Mouse (Mus musculus) kidney, embryonic 16.5 days (tissue): ENCODE results near the gene Gramd2. TPM values are rescaled to one million over a fixed set of nuclear protein-coding genes. Genes with fewer than 3 reads are reported as not detected.

Experiments used
- ATAC-seq: fragments of 200-750 bp; cut with Nextera tagmentation; 2 replicates; pipeline ENCODE4 v1.8.0; 2017; ENCODE audit warnings: moderate TSS enrichment; ENCODE audit not compliant: low FRiP score, low TSS enrichment
- H3K27ac ChIP-seq: fragments of 300-500 bp; sonication (generic); 2 replicates; pipeline ENCODE4 v1.5.1; 2014; ENCODE audit warnings: low read length
- H3K27me3 ChIP-seq: fragments of 300-500 bp; sonication (generic); 2 replicates; pipeline ENCODE4 v1.6.1; 2014; ENCODE audit warnings: low read length, control low read depth, mixed read lengths; ENCODE audit not compliant: insufficient read depth
- H3K36me3 ChIP-seq: fragments of 300-500 bp; sonication (generic); 2 replicates; pipeline ENCODE4 v1.6.1; 2014; ENCODE audit warnings: low read length, control low read depth, mixed read lengths; ENCODE audit not compliant: insufficient read depth
- H3K4me1 ChIP-seq: fragments of 300-500 bp; sonication (generic); 2 replicates; pipeline ENCODE4 v1.6.1; 2014; ENCODE audit warnings: low read length, control low read depth, mixed read lengths; ENCODE audit not compliant: insufficient read depth
- H3K4me2 ChIP-seq: fragments of 300-500 bp; sonication (generic); replicated peaks from 2 replicates; pipeline ENCODE4 v1.6.1; 2014; ENCODE audit warnings: low read depth, low read length
- H3K4me3 ChIP-seq: fragments of 300-500 bp; sonication (generic); 2 replicates; pipeline ENCODE4 v1.5.1; 2014; ENCODE audit warnings: mild to moderate bottlenecking, low read length
- H3K9ac ChIP-seq: fragments of 300-500 bp; sonication (generic); replicated peaks from 2 replicates; pipeline ENCODE4 v1.6.1; 2014; ENCODE audit warnings: low read length
- H3K9me3 ChIP-seq: fragments of 300-500 bp; sonication (generic); 2 replicates; pipeline ENCODE4 v1.6.1; 2016; ENCODE audit warnings: low read length, control low read depth
- WGBS: fragments of 180-500 bp; shearing (Covaris S2); extraction: QIAGEN DNeasy Blood & Tissue Kit; methylation state at CpG from one replicate; pipeline ENCODE4 v1.1.7; 2014; 5-methylcytosine and 5-hydroxymethylcytosine counted together
- polyA plus RNA-seq: library from polyadenylated mRNA; unstranded; fragments of >200 nt; fragmentation: Nextera tagmentation; extraction: Ambion mirVana; gene quantifications from 2 replicates; pipeline ENCODE4 v1.2.1, GENCODE M21; 2015

Gramd2 gene
- polyA plus RNA-seq, result 1.4 and 1.5 TPM in 2 replicates

DNA sequence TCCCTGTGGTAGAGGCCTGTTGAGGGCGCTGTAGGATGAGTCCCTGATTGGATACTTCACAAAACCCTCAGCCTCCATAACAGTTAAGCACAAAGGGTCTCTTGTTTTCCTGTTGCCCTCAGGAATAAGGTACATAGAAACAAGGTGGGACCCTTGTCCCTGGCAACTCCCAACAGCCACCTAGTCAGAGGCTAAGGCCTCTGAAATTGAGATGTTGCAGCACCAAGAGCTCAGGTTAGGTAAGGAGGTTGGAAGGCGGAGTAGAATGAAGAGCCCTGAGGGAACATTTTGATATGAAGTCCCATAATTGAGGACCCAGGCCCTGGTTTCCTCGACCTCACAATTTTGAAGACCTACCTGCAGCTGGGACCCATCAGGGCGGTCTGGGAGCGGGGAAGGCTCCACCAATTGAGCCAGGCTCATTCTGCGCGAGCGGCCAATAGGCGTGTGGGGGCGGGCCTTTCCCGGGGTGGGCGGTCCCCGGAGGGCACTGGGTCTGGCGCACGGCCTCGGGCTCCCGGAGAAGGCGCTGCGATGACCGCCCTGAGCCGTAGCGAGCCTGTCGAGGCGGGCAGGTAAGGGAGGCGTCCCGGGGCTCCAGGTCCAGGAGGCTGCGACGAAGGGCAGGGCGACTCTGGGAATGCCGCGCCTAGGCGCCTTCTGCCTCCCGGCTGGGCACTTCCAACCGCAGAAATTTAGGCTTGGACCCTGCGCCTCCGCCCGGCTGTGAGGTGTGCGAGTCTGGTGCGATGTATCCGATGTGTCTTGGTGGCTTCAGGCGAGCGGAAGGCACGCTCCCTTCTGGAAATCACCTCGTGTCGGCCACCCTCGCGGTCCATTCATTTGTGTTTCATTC, at the start of gene Gramd2:
Gene Gramd2, plus strand, starts transcription at position 467 of the 856 bp plus-strand sequence.
- 1% methylated on average over 47 of the region's 47 CpGs for WGBS
- Histone ChIP-seq H3K36me3 (peaks cover 40% of the 10 kb centered on the region), H3K4me2 (peak within 1 kb of the TSS; percentile 92), H3K4me1 (peaks cover 8% of the 10 kb centered on the region), H3K9ac (peak within 1 kb of the TSS; percentile 57), H3K4me3 (peak within 1 kb of the TSS; percentile 51), H3K27ac (no peak within 1 kb of the TSS), H3K9me3 (no peaks in the 10 kb centered on the region), H3K27me3 (peaks cover 14% of the 10 kb centered on the region; the same call in 1 of the 2 replicates)
- peak; percentile 98 for ATAC-seq

DNA sequence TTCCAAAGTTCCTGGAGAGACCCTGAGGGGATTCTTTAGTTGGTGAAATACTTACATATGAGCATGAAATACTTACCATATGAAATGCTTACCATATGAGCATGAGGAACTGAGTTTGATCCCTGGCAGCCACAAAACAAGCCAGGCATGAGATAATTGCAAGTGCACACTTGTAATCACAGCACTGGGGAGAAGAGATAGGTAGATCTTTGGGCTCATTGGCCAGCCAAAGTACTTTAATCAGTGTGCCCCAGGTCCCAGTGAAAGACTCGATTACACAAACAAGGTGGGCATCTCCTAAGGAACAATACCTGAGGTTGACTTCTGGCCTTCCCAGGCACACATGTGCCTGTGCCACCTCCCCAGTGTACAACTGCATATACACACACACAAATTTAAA, 41.6 kb upstream of the Gramd2 start:
- no peak overlapping the region for H3K9ac ChIP-seq
- H3K27ac ChIP-seq, result no peak overlapping the region
- H3K27me3 ChIP-seq, result no peaks in the 10 kb centered on the region
- WGBS, result 91% methylated on average over 1 of the region's 1 CpGs
- no peaks in the 10 kb centered on the region for H3K9me3 ChIP-seq
- no peak overlapping the region for H3K4me2 ChIP-seq
- no peak for ATAC-seq
- H3K36me3 ChIP-seq, result peaks cover 39% of the 10 kb centered on the region
- no peaks in the 10 kb centered on the region for H3K4me1 ChIP-seq
- H3K4me3 ChIP-seq, result no peak overlapping the region

DNA sequence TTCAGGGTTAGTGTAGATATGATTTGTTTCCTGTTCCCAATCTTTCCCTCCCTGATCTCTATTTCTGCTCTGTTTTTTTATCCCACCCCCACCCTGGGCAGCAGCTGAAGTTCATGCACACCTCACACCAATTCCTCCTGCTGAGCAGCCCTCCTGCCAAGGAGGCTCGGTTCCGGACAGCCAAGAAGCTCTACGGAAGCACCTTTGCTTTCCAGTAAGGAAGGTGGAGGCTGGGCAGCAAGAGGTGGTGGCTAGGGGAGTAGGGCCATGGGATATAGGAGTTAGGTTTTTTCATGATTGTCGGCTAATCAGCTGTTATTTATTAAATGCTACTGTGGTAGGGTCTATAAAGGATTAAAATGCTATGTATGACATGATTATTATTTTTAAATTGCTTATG, 40.0 kb upstream of the Gramd2 start:
- Histone ChIP-seq H3K9ac (no peak overlapping the region), H3K4me1 (no peaks in the 10 kb centered on the region), H3K36me3 (peaks cover 32% of the 10 kb centered on the region), H3K4me3 (no peak overlapping the region), H3K9me3 (no peaks in the 10 kb centered on the region), H3K4me2 (no peak overlapping the region), H3K27me3 (no peaks in the 10 kb centered on the region), H3K27ac (no peak overlapping the region)
- ATAC-seq, result no peak
- WGBS, result 95% methylated on average over 4 of the region's 4 CpGs

DNA sequence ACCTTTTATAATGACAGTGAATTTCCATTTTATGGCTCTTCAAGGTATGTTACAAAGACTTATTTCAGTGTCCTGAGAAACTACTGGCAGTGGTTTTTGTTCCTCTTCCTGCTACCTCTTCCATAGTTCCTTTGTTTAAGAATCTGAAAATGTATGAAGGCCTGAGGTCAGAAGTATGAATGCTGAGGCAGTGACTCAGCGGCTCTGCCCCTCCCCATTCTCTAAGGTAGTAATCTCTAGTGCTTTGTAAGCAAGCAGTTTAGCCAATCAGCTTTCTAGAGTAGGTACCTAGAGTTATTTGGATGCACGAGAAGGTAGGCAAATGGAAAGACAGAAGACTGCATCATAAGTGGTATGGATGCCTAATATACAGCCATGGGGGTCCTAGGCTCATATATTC, 38.6 kb upstream of the Gramd2 start:
- no peaks in the 10 kb centered on the region for H3K9me3 ChIP-seq
- H3K4me3 ChIP-seq, result no peak overlapping the region
- H3K27me3 ChIP-seq, result no peaks in the 10 kb centered on the region
- 73% methylated on average over 2 of the region's 2 CpGs for WGBS
- no peak overlapping the region for H3K4me2 ChIP-seq
- ATAC-seq, result no peak
- no peak overlapping the region for H3K9ac ChIP-seq
- H3K36me3 ChIP-seq, result peaks cover 27% of the 10 kb centered on the region
- no peaks in the 10 kb centered on the region for H3K4me1 ChIP-seq
- H3K27ac ChIP-seq, result no peak overlapping the region

DNA sequence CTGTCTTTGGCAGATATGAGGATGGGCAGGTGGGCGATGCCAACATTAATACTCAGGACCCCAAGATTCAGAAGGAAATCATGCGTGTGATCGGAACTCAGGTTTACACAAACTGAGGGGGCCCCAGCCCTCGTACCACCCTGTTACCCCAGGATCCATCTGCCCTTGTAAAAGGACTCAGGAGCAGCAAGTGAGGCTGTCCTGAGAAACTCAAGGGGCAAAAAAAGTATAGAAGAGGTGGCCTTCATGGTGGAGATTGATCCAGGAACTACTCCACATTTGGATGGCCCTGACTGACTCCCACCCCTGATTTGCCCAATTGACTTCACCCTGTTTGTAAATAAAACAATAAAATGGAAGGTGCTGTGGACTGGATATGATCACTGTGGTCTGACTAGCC, 30.0 kb upstream of the Gramd2 start:
- no peak overlapping the region for H3K4me2 ChIP-seq
- no peaks in the 10 kb centered on the region for H3K4me1 ChIP-seq
- H3K9ac ChIP-seq, result no peak overlapping the region
- no peak overlapping the region for H3K27ac ChIP-seq
- 94% methylated on average over 4 of the region's 4 CpGs for WGBS
- ATAC-seq, result no peak
- H3K4me3 ChIP-seq, result no peak overlapping the region
- H3K36me3 ChIP-seq, result peaks cover 17% of the 10 kb centered on the region
- no peaks in the 10 kb centered on the region for H3K9me3 ChIP-seq
- no peaks in the 10 kb centered on the region for H3K27me3 ChIP-seq

- no peak overlapping the region for H3K27ac ChIP-seq
- peaks cover 17% of the 10 kb centered on the region for H3K36me3 ChIP-seq
- no peak overlapping the region for H3K4me2 ChIP-seq
- no peaks in the 10 kb centered on the region for H3K27me3 ChIP-seq
- 27% methylated on average over 3 of the region's 3 CpGs for WGBS
- H3K9me3 ChIP-seq, result no peaks in the 10 kb centered on the region
- H3K9ac ChIP-seq, result no peak overlapping the region
- H3K4me1 ChIP-seq, result peaks cover 14% of the 10 kb centered on the region
- ATAC-seq, result no peak
- H3K4me3 ChIP-seq, result no peak overlapping the region
Observed at GRCm38 (mm10) chr9:59653371-59653770, 26.6 kb upstream of the Gramd2 start.

DNA sequence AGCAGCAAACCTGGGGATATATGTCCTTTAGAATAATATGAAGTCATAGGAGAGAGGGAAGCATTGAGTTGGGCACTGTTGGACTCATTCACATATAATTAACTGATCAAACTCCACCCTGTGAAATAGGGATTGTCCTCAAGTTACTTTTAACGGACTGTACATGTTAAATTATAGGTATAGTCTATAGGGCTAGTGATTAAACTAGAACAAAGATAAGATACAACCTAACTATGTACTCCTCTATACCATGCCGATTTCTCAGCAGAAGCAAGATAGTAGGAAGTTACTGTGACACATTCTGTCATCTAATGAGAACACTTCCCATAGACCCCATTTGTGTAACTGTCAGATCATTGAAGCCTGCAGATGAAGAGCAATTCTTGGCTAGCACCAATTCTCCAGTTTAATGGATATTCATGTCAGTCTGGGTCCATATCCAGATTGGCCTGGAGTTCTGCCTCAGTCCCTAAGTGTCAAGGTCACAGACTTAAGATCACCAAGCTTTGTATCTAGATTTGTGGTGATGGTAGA, 25.4 kb upstream of the Gramd2 start:
- H3K36me3 ChIP-seq, result peaks cover 8% of the 10 kb centered on the region
- H3K27ac ChIP-seq, result no peak overlapping the region
- ATAC-seq, result no peak
- H3K4me2 ChIP-seq, result no peak overlapping the region
- WGBS, result 85% methylated on average over 2 of the region's 2 CpGs
- H3K4me3 ChIP-seq, result no peak overlapping the region
- H3K27me3 ChIP-seq, result no peaks in the 10 kb centered on the region
- H3K4me1 ChIP-seq, result peaks cover 26% of the 10 kb centered on the region
- H3K9me3 ChIP-seq, result no peaks in the 10 kb centered on the region
- H3K9ac ChIP-seq, result no peak overlapping the region

DNA sequence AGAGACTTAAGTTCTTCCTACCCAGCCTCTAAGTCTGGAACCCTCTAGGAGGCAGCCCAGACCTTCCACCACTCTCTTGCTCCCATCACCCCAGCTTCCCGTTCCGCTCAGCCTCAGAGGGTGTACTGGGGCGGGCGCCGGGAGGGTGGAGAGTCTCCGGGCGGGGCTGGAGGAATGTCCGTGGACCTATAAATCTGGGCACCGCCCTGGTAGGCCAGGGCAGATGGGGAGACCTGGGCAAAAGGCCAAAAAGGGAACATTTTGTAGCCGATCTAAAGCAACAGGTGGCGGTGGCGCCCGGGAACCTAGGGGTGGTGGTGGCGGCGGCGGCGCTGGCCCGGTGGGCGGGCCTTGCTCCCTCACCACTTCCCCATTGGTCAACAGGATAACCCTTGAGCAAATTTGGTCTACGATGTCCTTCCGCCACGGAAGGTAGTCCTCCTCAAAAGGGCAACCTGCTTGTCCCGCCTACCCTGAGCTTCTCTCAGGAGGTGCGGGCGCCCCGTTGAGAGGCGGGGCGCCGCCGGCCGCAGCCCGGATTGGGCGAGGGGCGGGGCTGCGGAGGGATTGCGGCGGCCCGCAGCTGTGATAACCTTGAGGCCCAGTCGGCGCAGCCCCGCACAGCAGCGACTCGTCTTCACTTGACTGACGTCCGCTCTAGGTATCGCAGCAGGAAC, 23.8 kb upstream of the Gramd2 start, which contains the start of gene Pkm:
Gene Pkm, plus strand, starts transcription at position 411 of the 677 bp plus-strand sequence.
- peak within 1 kb of the TSS; percentile 96 for H3K27ac ChIP-seq
- H3K9me3 ChIP-seq, result no peaks in the 10 kb centered on the region
- ATAC-seq, result peak; percentile 94
- H3K4me3 ChIP-seq, result peak within 1 kb of the TSS; percentile 77
- under 1% methylated on average over 46 of the region's 46 CpGs for WGBS
- peaks cover 41% of the 10 kb centered on the region for H3K4me1 ChIP-seq
- peak within 1 kb of the TSS; percentile 86 for H3K9ac ChIP-seq
- H3K4me2 ChIP-seq, result peak within 1 kb of the TSS; percentile 80
- H3K27me3 ChIP-seq, result no peaks in the 10 kb centered on the region
- peaks cover 8% of the 10 kb centered on the region for H3K36me3 ChIP-seq

DNA sequence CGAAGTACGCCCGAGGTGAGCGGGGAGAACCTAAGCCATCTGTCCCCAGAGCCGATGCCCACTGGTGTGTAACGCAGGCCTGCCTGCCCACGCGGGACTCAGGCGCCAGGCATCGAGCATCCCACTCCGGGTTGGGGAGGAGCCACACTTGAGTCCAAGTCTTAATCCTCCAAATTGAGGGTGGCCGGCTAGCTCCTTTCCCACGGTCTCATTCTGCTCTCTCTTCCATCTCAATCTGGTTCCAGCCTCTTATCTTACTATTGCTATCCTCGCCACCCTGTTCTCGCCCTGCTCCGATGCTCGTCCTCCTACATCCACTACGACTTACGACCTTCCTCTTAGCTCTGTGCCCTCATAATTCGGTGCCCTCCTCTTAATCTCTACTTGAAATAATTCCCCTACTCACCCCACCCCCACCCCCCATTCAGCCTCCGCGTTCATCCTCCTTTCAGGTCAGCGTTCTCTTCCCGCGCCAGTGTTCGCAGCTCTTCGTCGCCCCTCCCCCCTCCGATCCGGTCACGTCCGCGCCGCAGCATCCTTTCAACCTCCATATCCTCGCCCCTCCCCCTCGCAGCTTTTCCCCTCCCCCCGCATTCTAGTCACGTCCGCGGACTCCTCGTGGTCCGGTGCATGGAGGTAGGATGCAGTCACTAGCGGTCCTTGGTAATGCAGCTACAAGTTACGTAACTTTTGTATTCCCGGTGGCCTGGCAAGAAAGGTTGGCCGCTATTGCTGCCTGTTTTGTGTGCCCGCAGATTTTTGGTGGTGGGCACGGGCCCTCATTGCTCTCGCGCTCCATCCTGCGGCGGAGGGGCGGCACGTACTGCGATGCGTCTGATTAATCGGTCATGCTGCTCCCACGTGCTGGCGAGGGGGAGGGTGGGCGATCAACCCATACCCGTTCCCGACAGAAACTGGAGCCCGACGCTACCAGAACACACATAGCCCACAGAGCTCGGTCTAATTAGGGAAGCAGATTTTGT, 23.0 kb upstream of the Gramd2 start:
- no peaks in the 10 kb centered on the region for H3K9me3 ChIP-seq
- H3K4me2 ChIP-seq, result peak overlapping the region; percentile 80
- peak overlapping the region; percentile 86 for H3K9ac ChIP-seq
- H3K36me3 ChIP-seq, result peaks cover 13% of the 10 kb centered on the region
- peaks cover 50% of the 10 kb centered on the region for H3K4me1 ChIP-seq
- no peaks in the 10 kb centered on the region for H3K27me3 ChIP-seq
- ATAC-seq, result peak; percentile 26
- under 1% methylated on average over 64 of the region's 65 CpGs for WGBS
- peak overlapping the region; percentile 77 for H3K4me3 ChIP-seq
- H3K27ac ChIP-seq, result peak overlapping the region; percentile 96
